Mouse (Mus musculus): ENCODE results near the gene Man2c1. TPM values are rescaled to one million over a fixed set of nuclear protein-coding genes. Genes with fewer than 3 reads are reported as not detected.

Gene Man2c1
- total RNA-seq, 1 experiment from 2014 or later, result 42.8 TPM

DNA sequence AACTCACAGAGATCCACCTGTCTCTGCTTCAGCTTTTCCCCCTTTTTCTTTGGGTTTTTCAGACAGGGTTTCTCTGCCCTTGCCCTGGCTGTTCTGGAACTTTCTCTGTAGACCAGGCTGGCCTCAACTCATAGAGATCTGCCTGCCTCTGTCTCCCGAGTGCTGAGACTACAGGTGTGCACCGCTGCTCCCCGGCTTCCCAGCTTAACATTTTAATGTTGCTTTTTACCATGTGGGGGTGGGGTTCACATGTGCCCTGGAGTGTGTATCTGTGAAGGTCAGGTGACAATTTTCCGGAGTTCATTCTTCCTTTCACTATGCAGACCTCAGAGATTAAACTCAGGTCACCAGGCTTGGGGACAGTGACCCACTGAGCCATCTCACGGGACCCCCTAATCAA, 19.7 kb downstream of the Man2c1 start:
- ATAC-seq (replicated peaks in 1 of 2; ENCODE audit: insufficient read depth in 1 of 2, low FRiP score in 2 of 2, low TSS enrichment in 1 of 2, low read depth in 1 of 2, poor library complexity in 2 of 2, severe bottlenecking in 2 of 2), result no peak

DNA sequence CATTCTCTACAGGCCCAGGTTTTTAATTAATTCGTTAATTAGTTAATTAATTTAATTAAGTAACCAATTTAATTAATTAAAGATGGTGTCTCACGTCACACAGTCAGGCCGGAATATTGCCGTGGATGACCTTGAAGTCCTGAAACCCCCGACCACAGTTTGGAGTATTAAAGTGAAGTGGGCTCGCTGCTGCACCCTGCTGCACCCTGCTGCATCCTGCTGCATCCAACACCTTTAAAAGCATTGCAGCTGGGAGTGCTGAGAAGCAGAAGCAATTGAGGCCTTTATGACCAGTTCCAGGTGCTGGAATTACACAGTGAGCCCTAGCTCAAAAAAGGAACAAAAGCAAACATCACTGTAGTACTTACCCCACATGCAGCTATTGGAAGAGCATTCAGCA, 21.8 kb downstream of the Man2c1 start:
- ATAC-seq (replicated peaks in 1 of 2; ENCODE audit: insufficient read depth in 1 of 2, low FRiP score in 2 of 2, low TSS enrichment in 1 of 2, low read depth in 1 of 2, poor library complexity in 2 of 2, severe bottlenecking in 2 of 2), result no peak

DNA sequence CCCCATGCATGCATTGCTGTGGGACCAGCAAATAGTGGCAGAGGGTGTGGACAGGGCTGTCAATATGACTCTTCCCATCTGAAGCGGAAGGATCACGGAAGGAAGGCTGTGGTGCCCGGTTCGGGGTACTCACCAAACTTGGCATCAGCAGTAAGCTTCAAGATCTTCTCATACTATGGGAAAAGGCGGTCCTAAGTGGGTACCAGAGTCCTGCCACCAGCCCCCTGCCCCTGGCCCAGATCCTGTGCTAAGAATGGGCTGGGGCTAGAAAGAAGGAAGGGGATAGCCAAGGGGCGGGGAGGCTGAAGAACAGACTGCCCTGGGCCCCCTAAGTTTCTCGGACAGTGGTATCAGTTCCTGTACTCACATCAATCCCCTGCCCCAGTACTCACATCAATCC, 25.9 kb downstream of the Man2c1 start:
- no peak for ATAC-seq (replicated peaks in 1 of 2; ENCODE audit: insufficient read depth in 1 of 2, low FRiP score in 2 of 2, low TSS enrichment in 1 of 2, low read depth in 1 of 2, poor library complexity in 2 of 2, severe bottlenecking in 2 of 2)

DNA sequence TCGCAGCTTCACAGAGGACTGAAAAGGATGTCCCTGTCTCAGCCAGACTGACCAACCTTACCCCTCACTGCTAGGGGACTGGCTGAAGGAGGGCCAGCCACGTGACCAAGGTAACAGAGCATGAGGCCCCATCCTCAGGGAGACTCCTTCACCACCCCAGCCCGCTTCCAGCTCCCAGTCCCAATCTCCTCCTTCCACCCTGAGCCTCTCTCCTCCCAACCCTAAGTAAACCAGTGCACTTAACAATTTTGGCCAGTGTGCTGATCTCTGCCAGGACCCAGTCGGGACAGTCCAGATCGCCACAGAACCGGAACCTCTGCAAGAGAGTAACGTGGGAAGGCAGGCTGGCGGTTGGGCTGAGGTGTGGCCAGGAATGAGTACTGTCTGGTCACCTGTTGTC, 26.3 kb downstream of the Man2c1 start:
- ATAC-seq (replicated peaks in 1 of 2; ENCODE audit: insufficient read depth in 1 of 2, low FRiP score in 2 of 2, low TSS enrichment in 1 of 2, low read depth in 1 of 2, poor library complexity in 2 of 2, severe bottlenecking in 2 of 2), result no peak

DNA sequence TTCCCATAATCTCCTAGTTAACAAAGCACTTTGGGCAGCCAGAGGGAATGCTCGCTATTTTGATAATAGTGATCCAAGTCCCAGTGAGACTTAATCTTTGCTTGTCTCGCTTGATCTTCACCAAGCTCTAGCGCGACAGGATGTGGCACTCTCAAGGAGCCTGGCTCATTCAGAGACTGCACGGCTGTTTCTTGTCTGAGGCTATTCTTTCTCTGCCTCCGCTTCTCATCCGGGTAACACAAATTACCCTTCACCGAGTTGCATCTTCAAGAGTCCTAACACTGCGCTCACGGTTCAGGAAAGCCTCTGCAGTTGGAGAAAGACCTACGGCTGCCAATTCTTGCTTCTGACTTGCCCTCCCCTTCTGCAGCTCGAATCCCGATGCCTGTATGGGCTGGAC, 27.0 kb downstream of the Man2c1 start:
- no peak for ATAC-seq (replicated peaks in 1 of 2; ENCODE audit: insufficient read depth in 1 of 2, low FRiP score in 2 of 2, low TSS enrichment in 1 of 2, low read depth in 1 of 2, poor library complexity in 2 of 2, severe bottlenecking in 2 of 2)

DNA sequence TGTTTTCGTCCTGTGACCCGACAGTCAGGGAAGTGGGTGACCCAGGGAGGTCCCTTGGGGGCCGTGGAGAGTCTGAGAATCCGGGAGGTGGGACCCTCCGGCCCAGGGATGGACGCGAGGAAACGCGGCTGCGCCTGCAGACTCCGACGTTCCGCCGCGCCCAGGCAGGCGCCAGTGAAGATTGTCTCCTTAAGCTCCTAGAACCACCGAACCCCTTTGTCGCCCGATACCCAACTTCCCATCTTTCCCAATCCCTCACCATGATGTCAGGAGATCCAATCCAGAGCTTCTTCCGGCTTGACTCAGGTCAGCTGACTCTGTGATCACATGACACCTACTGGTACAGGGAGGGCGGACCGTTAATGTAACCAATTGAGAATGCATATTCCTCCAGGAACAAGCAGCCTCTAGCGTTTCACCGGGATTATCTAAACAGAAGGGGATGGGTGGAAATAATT, 27.6 kb downstream of the Man2c1 start, which contains the start of gene Commd4:
Commd4 (minus strand) TSS at position 319 of the 458 bp plus-strand sequence.
- peak; percentile 71 to 80 for ATAC-seq (replicated peaks in 1 of 2; ENCODE audit: insufficient read depth in 1 of 2, low FRiP score in 2 of 2, low TSS enrichment in 1 of 2, low read depth in 1 of 2, poor library complexity in 2 of 2, severe bottlenecking in 2 of 2)

DNA sequence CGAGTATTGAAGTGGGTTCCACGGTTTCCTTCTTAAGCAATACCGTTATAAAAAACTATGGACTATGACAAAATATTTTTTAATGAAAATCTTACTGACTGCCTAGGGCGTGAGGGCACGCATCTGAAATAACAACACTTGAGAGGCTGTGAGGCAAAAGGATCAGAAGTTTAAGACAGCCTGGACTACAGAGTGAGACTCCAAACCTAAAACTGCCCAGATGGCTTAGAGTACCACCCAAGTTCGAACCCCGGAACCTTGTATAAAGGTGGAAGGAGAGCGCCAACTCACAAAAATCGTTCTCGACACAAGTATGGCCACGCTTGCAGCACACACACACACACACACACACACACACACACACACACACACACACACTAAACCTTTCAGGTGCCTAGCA, 28.0 kb downstream of the Man2c1 start:
- no peak for ATAC-seq (replicated peaks in 1 of 2; ENCODE audit: insufficient read depth in 1 of 2, low FRiP score in 2 of 2, low TSS enrichment in 1 of 2, low read depth in 1 of 2, poor library complexity in 2 of 2, severe bottlenecking in 2 of 2)

DNA sequence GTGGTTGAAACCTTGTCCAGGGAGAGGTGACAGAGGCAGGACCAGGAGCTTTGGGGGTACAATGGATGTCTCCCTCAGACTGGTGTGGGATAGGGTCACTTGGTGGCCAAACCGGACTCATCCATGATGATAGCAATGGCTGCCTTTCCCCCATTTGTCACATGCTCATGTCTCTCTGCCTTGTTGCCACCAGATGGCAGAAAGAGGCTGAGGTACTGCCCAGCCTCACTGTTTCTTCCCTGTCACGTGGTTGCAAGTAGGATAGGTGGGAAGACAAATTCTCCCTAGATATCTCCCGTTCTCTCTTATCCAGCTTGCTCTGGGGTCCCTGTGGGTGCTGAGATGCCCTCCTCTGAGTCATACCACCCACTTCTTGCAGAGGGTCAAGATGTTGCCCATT, 32.0 kb downstream of the Man2c1 start:
- 0 out of 4 replicates have a peak, but pooled peaks have one; percentile 6 to 27 for ATAC-seq (replicated peaks in 1 of 2; ENCODE audit: insufficient read depth in 1 of 2, low FRiP score in 2 of 2, low TSS enrichment in 1 of 2, low read depth in 1 of 2, poor library complexity in 2 of 2, severe bottlenecking in 2 of 2)

DNA sequence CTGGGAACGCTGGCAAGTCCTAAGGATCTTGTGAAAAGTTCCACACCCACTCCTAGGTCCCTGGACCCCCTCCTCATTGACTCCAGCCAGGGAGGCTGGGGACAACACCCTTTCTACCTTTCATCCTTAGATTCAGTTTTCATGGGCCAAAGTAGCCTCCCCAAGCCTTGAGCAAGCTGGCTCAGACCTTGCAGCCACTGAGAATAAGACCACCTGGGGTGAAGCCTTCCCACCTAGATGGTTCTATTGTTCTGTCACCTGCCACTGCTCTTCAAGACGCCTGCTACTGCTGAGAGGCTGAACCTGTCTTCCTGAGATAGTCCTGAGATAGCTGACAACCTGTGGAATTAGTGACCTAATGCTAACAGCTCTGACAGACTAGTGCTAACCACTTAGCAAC, 32.6 kb downstream of the Man2c1 start:
- no peak for ATAC-seq (replicated peaks in 1 of 2; ENCODE audit: insufficient read depth in 1 of 2, low FRiP score in 2 of 2, low TSS enrichment in 1 of 2, low read depth in 1 of 2, poor library complexity in 2 of 2, severe bottlenecking in 2 of 2)

DNA sequence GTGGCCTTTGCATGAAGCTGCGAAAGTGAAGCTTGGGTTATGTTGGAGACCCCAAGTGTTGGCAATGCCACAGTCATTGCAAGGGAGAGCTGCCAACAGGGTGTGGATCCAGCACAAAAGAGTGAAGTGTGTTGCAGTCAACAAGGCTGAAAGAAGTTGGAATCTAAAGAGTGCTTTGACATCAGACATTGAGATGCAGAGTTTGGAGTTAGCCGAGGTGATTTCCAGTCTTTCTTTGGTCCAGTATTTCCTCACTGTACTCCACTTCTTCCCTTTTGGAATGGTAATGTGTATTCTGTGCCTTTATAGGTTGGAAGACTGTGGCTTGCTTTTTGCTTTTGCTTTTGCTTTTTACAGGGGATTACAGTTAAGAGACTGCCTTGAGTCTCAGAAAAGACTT, 35.7 kb downstream of the Man2c1 start:
- no peak for ATAC-seq (replicated peaks in 1 of 2; ENCODE audit: insufficient read depth in 1 of 2, low FRiP score in 2 of 2, low TSS enrichment in 1 of 2, low read depth in 1 of 2, poor library complexity in 2 of 2, severe bottlenecking in 2 of 2)

DNA sequence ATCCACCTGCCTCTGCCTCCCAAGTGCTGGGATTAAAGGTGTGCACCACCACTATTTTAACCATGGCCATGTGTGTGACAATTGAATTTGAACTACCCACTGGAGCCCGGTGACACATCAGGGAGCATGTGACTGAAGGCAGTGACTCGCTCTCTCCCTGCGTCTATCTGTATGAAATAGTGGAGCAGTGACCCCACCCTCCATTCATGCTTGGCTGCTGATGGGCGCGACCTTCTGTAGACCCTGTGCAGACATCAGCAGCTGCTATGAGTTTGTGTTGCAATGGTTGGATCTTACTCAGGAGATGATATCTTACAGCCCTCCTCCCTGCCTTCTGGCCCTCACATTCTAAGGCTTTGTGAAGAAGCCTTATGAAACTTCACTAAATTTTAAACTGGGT, 37.9 kb downstream of the Man2c1 start:
- no peak for ATAC-seq (replicated peaks in 1 of 2; ENCODE audit: insufficient read depth in 1 of 2, low FRiP score in 2 of 2, low TSS enrichment in 1 of 2, low read depth in 1 of 2, poor library complexity in 2 of 2, severe bottlenecking in 2 of 2)

Other genes with a start within 250 kb of the Man2c1 start
- 10.6 and 12.8 TPM in 2 replicates for gene Snx33, start 202.3 kb upstream of the Man2c1 start, total RNA-seq (2017)
- 78.7 and 87.2 TPM in 2 replicates for gene Imp3, start 193.2 kb upstream of the Man2c1 start, total RNA-seq (2017)
- gene Snupn, start 179.8 kb upstream of the Man2c1 start, total RNA-seq (2017), result 3.8 and 7.8 TPM in 2 replicates
- gene Ptpn9, start 135.8 kb upstream of the Man2c1 start, total RNA-seq (2017), result 10.4 and 18.1 TPM in 2 replicates
- gene Sin3a, start 58.6 kb upstream of the Man2c1 start, total RNA-seq (2017), result 122 and 136 TPM in 2 replicates
- 4.1 and 5.8 TPM in 2 replicates for gene Neil1, start 17.6 kb downstream of the Man2c1 start, total RNA-seq (2017)
- 50.9 and 121 TPM in 2 replicates for gene Commd4, start 27.6 kb downstream of the Man2c1 start, total RNA-seq (2017)
- not detected in 2 replicates for gene Trcg1, start 105.9 kb downstream of the Man2c1 start, total RNA-seq (2017)
- 26.4 and 32.4 TPM in 2 replicates for gene 1700017B05Rik, start 131.9 kb downstream of the Man2c1 start, total RNA-seq (2017)